Comparison of ENCODE assay signal across 8 mouse cellular contexts in the genomic region with DNA sequence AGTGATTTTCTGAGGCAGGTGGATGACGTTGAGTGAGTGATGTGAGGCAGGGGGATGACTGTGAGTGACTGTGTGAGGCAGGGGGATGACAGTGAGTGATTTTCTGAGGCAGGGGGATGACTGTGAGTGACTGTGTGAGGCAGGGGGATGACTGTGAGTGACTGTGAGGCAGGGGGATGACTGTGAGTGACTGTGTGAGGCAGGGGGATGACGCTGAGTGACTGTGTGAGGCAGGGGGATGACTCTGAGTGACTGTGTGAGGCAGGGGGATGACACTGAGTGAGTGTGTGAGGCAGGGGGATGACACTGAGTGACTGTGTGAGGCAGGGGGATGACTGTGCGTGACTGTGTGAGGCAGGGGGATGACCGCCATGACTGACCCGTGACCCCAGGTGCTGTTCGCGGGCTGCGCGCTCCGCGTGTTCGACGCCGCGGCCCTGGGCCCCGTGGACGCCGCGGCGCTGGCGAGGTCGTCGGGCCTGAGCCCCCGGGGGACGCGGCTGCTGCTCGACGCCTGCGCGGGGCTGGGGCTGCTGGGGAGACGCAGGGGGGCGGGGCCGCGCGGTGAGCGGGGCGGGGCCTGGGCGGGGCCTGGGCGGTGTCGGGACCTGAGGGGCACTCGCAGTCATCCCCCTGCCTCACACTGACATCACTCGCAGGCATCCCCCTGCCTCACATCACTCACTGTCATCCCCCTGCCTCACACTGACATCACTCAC. TPM values are rescaled to one million over a fixed set of nuclear protein-coding genes. Genes with fewer than 3 reads are reported as not detected.
DNase-seq lines count a peak whose midpoint lies in the region; ATAC-seq lines count a peak whose summit lies in the region.

No protein-coding gene starts in this region.

- H3K4me1 ChIP-seq in hindbrain, embryonic 15.5 days (replicated peaks): no peaks in the 10 kb centered on the region
- no peaks in the 10 kb centered on the region for H3K4me1 ChIP-seq in midbrain, embryonic 11.5 days (ENCODE audit: control insufficient read depth, insufficient read depth, low read length)

- H3K9me3 ChIP-seq in hindbrain, embryonic 15.5 days: peaks cover 15% of the 10 kb centered on the region
- H3K9me3 ChIP-seq in midbrain, embryonic 11.5 days (ENCODE audit: control insufficient read depth, low read length): peaks cover 43% of the 10 kb centered on the region

- H3K27ac ChIP-seq in hindbrain, embryonic 15.5 days (replicated peaks): no peak overlapping the region
- no peak overlapping the region for H3K27ac ChIP-seq in midbrain, embryonic 11.5 days (ENCODE audit: low read depth, low read length)

- H3K4me3 ChIP-seq in hindbrain, embryonic 15.5 days: no peak overlapping the region
- no peak overlapping the region for H3K4me3 ChIP-seq in midbrain, embryonic 11.5 days (ENCODE audit: low read depth, low read length)

- H3K4me2 ChIP-seq in hindbrain, embryonic 15.5 days: no peak overlapping the region
- H3K4me2 ChIP-seq in midbrain, embryonic 11.5 days: no peak overlapping the region

- peak; percentile 88 for ATAC-seq in hindbrain, embryonic 15.5 days (ENCODE audit: low FRiP score, low read depth)
- ATAC-seq in midbrain, embryonic 11.5 days (ENCODE audit: low FRiP score): peak; percentile 65

- no peaks in the 10 kb centered on the region for H3K27me3 ChIP-seq in hindbrain, embryonic 15.5 days
- H3K27me3 ChIP-seq in midbrain, embryonic 11.5 days (ENCODE audit: control insufficient read depth, insufficient read depth, low read length): no peaks in the 10 kb centered on the region

- H3K36me3 ChIP-seq in hindbrain, embryonic 15.5 days: peaks cover 13% of the 10 kb centered on the region; the same call in 1 of the 2 replicates
- H3K36me3 ChIP-seq in midbrain, embryonic 11.5 days (ENCODE audit: control insufficient read depth, insufficient read depth, low read length): peaks cover 18% of the 10 kb centered on the region

- no peak overlapping the region for H3K9ac ChIP-seq in hindbrain, embryonic 15.5 days
- no peak overlapping the region for H3K9ac ChIP-seq in midbrain, embryonic 11.5 days (ENCODE audit: low read length)

- peak; percentile 2 to 10 for DNase-seq in adrenal gland, postnatal 4 days (ENCODE audit: low spot score in 2 of 2)
- no peak for DNase-seq in adrenal gland, postnatal 25 days
- DNase-seq in lung, postnatal 10 days: peak; percentile 14
- no peak for DNase-seq in lung, postnatal 36 days
- peak; percentile 92 for DNase-seq in midbrain, embryonic 11.5 days (ENCODE audit: low spot score, missing footprints)
- DNase-seq in ovary, adult 18-20 months (ENCODE audit: low spot score): no peak
- DNase-seq in thymus, postnatal 14 days: no peak

- WGBS in hindbrain, embryonic 15.5 days: 63% methylated on average over 22 of the region's 42 CpGs
- WGBS in midbrain, embryonic 11.5 days: 81% methylated on average over 42 of the region's 42 CpGs

RNA-seq across cellular contexts. Expression of a gene that starts 0.9 kb away (rescaled TPM):
- under 1 TPM in 1 of 2 experiments, not detected in 1; 0.34 TPM for total RNA-seq in adrenal gland, postnatal 4 days (2021)
- total RNA-seq in adrenal gland, postnatal 25 days (2021): not detected in 2 replicates
- polyA plus RNA-seq in hindbrain, embryonic 15.5 days (2015; fragmentation: Nextera tagmentation; extraction: Ambion mirVana): not detected in 2 replicates
- not detected in 2 replicates for polyA plus RNA-seq in midbrain, embryonic 11.5 days (2014; fragmentation: Nextera tagmentation; extraction: Ambion mirVana)

Comparison
In these comparisons a context has a peak if more than half of its experiments do, and no peak if none do; other contexts are left out.
1. DNase-seq: peak in adrenal gland, postnatal 4 days (2 of 2), lung, postnatal 10 days (single experiment) and midbrain, embryonic 11.5 days (single experiment); none in adrenal gland, postnatal 25 days (single experiment), lung, postnatal 36 days (single experiment), ovary, adult 18-20 months (single experiment) and thymus, postnatal 14 days (single experiment).